Mouse (Mus musculus) spleen, adult 10 weeks (tissue): Measurements from ENCODE around the gene Olfr223. TPM values are rescaled to one million over a fixed set of nuclear protein-coding genes. Genes with fewer than 3 reads are reported as not detected.

Experiments
- polyA plus RNA-seq: library from polyadenylated mRNA; stranded (reverse); fragments of 350-450 nt; fragmentation: Illumina TruSeq; extraction: RNeasy Lipid Tissue Mini Kit (QIAGEN cat#74804); gene quantifications from one replicate; pipeline ENCODE4 v1.2.3, GENCODE M21; 2015; ENCODE audit warnings: low replicate concordance; ENCODE audit not compliant: insufficient read depth

Gene Olfr223
- polyA plus RNA-seq = not detected

DNA sequence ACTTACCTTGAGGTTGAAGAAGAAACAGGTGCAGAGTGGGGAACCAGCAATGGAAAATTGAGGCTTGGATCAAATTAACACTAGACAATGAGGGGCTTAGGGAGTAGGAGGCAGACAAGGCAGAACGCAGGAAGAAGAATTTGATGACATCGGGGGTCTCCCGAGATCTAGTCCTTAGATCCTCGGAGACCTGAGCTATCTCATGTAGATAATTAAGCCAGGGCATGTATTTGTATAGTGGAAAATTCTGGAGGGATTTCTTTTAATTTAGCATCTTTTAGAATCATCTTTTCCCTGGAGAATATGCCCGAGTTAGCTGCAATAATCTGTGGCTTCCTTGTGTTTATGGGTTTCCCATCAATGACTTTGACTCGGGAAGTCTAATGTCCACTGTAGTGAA lies at the start of gene Olfr223:
Olfr223 (minus strand) TSS at position 101 of the 400 bp plus-strand sequence.

DNA sequence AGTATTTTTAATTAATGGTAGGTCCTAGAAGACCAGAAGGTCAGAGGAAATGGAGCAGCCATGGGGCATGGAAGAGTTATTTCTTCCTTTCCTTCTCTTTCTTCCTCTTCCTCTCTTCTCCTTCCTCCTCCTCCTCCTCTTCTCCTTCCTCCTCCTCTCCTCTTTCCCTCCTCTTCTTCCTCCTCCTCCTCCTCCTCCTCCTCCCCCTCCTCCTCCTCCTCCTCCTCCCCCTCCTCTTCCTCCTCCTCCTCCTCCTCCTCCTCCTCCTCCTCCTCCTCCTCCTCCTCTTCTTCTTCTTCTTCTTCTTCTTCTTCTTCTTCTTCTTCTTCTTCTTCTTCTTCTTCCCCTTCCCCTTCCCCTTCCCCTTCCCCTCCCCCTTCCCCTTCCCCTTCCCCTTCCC lies 17.0 kb downstream of the Olfr223 start, which contains the start of gene Olfr222:
Olfr222 (minus strand) TSS at position 101 of the 400 bp plus-strand sequence.

DNA sequence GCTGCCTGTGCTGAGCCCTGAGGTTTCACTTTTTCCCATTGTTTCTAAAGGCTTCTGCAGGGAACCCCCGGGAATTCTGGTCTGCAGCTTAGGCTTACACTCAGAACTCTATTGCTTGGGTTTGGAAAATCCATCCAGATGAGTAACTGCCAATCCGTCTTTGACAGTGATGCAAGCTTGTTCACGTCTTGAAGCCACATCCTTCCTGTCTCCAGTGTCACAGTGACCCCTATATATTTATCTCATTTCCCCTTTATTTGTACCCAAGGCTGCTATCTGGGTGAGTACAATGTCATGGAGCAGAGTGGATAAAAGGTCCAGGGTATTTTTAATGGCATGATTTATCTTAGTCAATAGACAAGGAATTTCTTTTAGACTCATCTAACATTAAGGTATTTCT lies 51.8 kb downstream of the Olfr223 start, which contains the start of gene Nlrp3:
Nlrp3 (plus strand) TSS at position 245 of the 400 bp plus-strand sequence.

Other genes starting within 250 kb of the Olfr223 start
- gene Prss38, start 217.6 kb downstream of the Olfr223 start, polyA plus RNA-seq = not detected
- gene Jmjd4, start 143.2 kb downstream of the Olfr223 start, polyA plus RNA-seq = 12.7 TPM
- gene Snap47, start 142.1 kb downstream of the Olfr223 start, polyA plus RNA-seq = 13.3 TPM
- 5.3 TPM for gene Zfp867, start 120.8 kb downstream of the Olfr223 start, polyA plus RNA-seq
- 11.7 TPM for gene Zkscan17, start 66.5 kb downstream of the Olfr223 start, polyA plus RNA-seq
- gene Nlrp3, start 51.7 kb downstream of the Olfr223 start, polyA plus RNA-seq = 7.6 TPM
- not detected for gene Olfr222, start 17.1 kb downstream of the Olfr223 start, polyA plus RNA-seq
- gene Mprip, start 68.0 kb upstream of the Olfr223 start, polyA plus RNA-seq = 90.7 TPM
- not detected for gene Pld6, start 194.4 kb upstream of the Olfr223 start, polyA plus RNA-seq
- 30.1 TPM for gene Flcn, start 216.7 kb upstream of the Olfr223 start, polyA plus RNA-seq
- gene Nt5m, start 246.2 kb upstream of the Olfr223 start, polyA plus RNA-seq = 10.8 TPM
- gene Cops3, start 246.5 kb upstream of the Olfr223 start, polyA plus RNA-seq = 99.6 TPM